ENCODE assay signal across 10 mouse cellular contexts in genomic region chr4:133836575-133836974, GRCm38 (mm10). TPM values are rescaled to one million over a fixed set of nuclear protein-coding genes. Genes with fewer than 3 reads are reported as not detected.
DNase-seq lines count a peak whose midpoint lies in the region; ATAC-seq and TF ChIP-seq lines count a peak whose summit lies in the region.
"Had no signal": no experiment of that assay in that cellular context is flagged by ENCODE, and none has a peak within 500 bp of the region (broad histone marks: within the 10 kb centered on the region; RNA-seq: fewer than 3 reads in every experiment).

No protein-coding gene starts in this region.

- TF ChIP-seq CTCF in liver, embryonic 14.5 days (IDR thresholded peaks at IDR 0.05; ENCODE audit: low read depth) = peak; percentile 83

- H3K9me3 ChIP-seq in liver, embryonic 14.5 days (ENCODE audit: control insufficient read depth, low read length) = no peaks in the 10 kb centered on the region
- H3K9me3 ChIP-seq: stomach, embryonic 15.5 days had no signal

- no peak overlapping the region for H3K4me3 ChIP-seq in liver, embryonic 14.5 days (ENCODE audit: insufficient read depth in 1 of 2, low read depth in 2 of 2, low read length in 2 of 2)
- H3K4me3 ChIP-seq: erythroblast, embryonic 14.5 days; stomach, embryonic 15.5 days had no signal

- intact Hi-C loops in gastrocnemius, postnatal 36 days (cut with DNase I) = loop anchor here (2.0 kb wide), 1 partner anchor 74 kb away; no protein-coding TSS in a partner anchor

- no peak for TF ChIP-seq EP300 in liver, embryonic 14.5 days (IDR thresholded peaks at IDR 0.05; ENCODE audit: low read depth)

- no peaks in the 10 kb centered on the region for H3K36me3 ChIP-seq in liver, embryonic 14.5 days (replicated peaks; ENCODE audit: control insufficient read depth, insufficient read depth, low read depth)
- H3K36me3 ChIP-seq: stomach, embryonic 15.5 days had no signal

- no peak for ATAC-seq in CD4-positive, CD25-positive, alpha-beta regulatory T cell, adult 4 months
- peak; percentile 52; the same call in 1 of the 2 replicates for ATAC-seq in liver, embryonic 14.5 days (ENCODE audit: insufficient read depth)

- H3K4me1 ChIP-seq in liver, embryonic 14.5 days (replicated peaks; ENCODE audit: control insufficient read depth in 2 of 2, insufficient read depth in 2 of 2, low read length in 1 of 2) = no peaks in the 10 kb centered on the region
- H3K4me1 ChIP-seq: stomach, embryonic 15.5 days had no signal

- 37% methylated on average over 10 of the region's 10 CpGs for WGBS in liver, embryonic 14.5 days (ENCODE audit: insufficient replicate concordance)

- peak; percentile 83 for DNase-seq in CD4-positive, CD25-positive, alpha-beta regulatory T cell, adult 2 months (ENCODE audit: low read depth, low spot score)
- peak; percentile 41 to 53 for DNase-seq in layer of hippocampus, postnatal 10 days (ENCODE audit: low spot score in 2 of 2)
- no peak for DNase-seq in layer of hippocampus, adult 9-11 months
- DNase-seq in embryo, embryonic 10 days (ENCODE audit: low spot score) = peak; percentile 61
- DNase-seq in liver, embryonic 14.5 days (ENCODE audit: low read depth in 3 of 3, low spot score in 3 of 3) = peak in 1 of 3 experiments; percentile 59
- peak; percentile 67 for DNase-seq in thymus, postnatal 14 days
- no peak for DNase-seq in gastrocnemius, postnatal 36 days

- no peak overlapping the region for H3K9ac ChIP-seq in liver, embryonic 14.5 days (replicated peaks)
- H3K9ac ChIP-seq: stomach, embryonic 15.5 days had no signal

- H3K27ac ChIP-seq in liver, embryonic 14.5 days = no peak overlapping the region
- H3K27ac ChIP-seq: stomach, embryonic 15.5 days had no signal

- no peaks in the 10 kb centered on the region for H3K27me3 ChIP-seq in liver, embryonic 14.5 days (ENCODE audit: control insufficient read depth, insufficient read depth, low read length)
- H3K27me3 ChIP-seq: stomach, embryonic 15.5 days had no signal

- H3K4me2 ChIP-seq in liver, embryonic 14.5 days (ENCODE audit: low read depth) = no peak overlapping the region
- H3K4me2 ChIP-seq: stomach, embryonic 15.5 days had no signal

RNA-seq across cellular contexts. Expression of gene Rps6ka1, which starts 51.0 kb away (rescaled TPM):
- polyA plus RNA-seq in CD4-positive, CD25-positive, alpha-beta regulatory T cell, adult 4 months (2017; shearing (Covaris generic)) = 100 to 1,000 TPM; 118 to 183 TPM
- total RNA-seq in layer of hippocampus, postnatal 10 days (2021) = 10 to 100 TPM; 18.2 TPM
- 27.9 and 28.4 TPM in 2 replicates for polyA plus RNA-seq in liver, embryonic 14.5 days (2012; rRNA removed)
- 48.4 and 53.0 TPM in 2 replicates for polyA plus RNA-seq in liver, embryonic 14.5 days (2014; fragmentation: Nextera tagmentation; extraction: Ambion mirVana)
- total RNA-seq in gastrocnemius, postnatal 36 days (2021) = 1 to 10 TPM; 4.9 to 6.1 TPM

Comparison
In these comparisons a context has a peak if more than half of its experiments do, and no peak if none do; other contexts are left out.
1. DNase-seq: peak in CD4-positive, CD25-positive, alpha-beta regulatory T cell, adult 2 months (single experiment), layer of hippocampus, postnatal 10 days (2 of 2), embryo, embryonic 10 days (single experiment) and thymus, postnatal 14 days (single experiment); none in layer of hippocampus, adult 9-11 months (single experiment) and gastrocnemius, postnatal 36 days (0 of 2).